Mouse (Mus musculus): ENCODE data around the gene Hspa12b.

DNA sequence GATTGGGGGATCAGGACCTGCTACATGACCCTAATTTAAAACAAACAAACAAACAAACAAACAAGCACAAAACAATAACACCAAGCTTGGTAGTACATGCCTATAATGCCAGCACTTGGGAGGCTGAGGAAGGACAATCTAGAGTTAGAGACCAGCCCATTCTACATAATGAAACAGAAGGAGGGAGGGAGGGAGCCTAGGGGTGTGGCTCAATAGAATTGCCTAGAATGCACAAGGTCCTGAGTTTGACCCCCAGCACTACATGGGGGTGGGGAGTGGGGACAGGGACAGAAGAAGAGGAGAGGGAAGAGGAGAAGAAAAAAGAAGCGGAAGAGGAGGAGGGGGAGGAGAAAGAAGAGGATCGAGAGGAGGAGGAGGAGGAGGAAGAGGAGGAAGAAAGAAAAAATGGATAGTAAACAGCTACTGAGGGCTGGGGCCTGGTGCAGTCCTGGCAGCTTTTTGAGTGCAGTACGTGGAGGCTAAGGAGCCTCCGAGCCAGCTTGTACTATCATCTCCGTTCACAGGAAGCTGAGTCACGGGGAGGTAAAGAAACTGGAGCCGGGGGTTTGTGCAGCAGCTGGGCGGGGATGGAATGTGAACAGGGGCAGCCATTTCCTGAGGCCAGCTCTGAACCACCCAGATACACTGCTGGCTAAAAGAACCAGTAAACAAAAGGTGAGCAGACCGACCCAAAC, 30.8 kb upstream of the Hspa12b start:
- TF ChIP-seq CTCF (IDR thresholded peaks at IDR 0.05) (no peak), POLR2A (IDR thresholded peaks at IDR 0.05; ENCODE audit: insufficient read depth, low read depth, low read length) (no peak; the same call in 1 of the 2 replicates), EP300 (IDR thresholded peaks at IDR 0.05; ENCODE audit: insufficient read depth, low read depth, low read length) (peak; percentile 97)

All from heart, adult 2 months (tissue).